Mouse (Mus musculus) kidney, embryonic 16.5 days (tissue): Measurements from ENCODE around the gene Ndufa6. TPM values are rescaled to one million over a fixed set of nuclear protein-coding genes. Genes with fewer than 3 reads are reported as not detected.

Experiments
- microRNA-seq: library from miRNA; unstranded; fragments of <30 nt; microRNA quantifications from one replicate; pipeline ENCODE4, GENCODE M21; 2016
- polyA plus RNA-seq: library from polyadenylated mRNA; unstranded; fragments of >200 nt; fragmentation: Nextera tagmentation; extraction: Ambion mirVana; gene quantifications from 2 replicates; pipeline ENCODE4 v1.2.1, GENCODE M21; 2015

Gene Ndufa6
- polyA plus RNA-seq, 1 experiment from 2014 or later = 415 TPM

Small RNAs within 50 kb of the gene (microRNA-seq; reads per million reads assigned to microRNA genes)
- not detected for gene Mir7684

Other genes with a start within 250 kb of the Ndufa6 start
- 17.3 and 19.5 TPM in 2 replicates for gene Ccdc134, start 226.4 kb downstream of the Ndufa6 start, polyA plus RNA-seq
- 134 and 144 TPM in 2 replicates for gene Srebf2, start 207.1 kb downstream of the Ndufa6 start, polyA plus RNA-seq
- gene Shisa8, start 141.5 kb downstream of the Ndufa6 start, polyA plus RNA-seq = 0.41 and 0.62 TPM in 2 replicates
- 0.15 TPM in 1 of 2 replicates, not detected in the other for gene Tnfrsf13c, start 130.0 kb downstream of the Ndufa6 start, polyA plus RNA-seq
- 65.9 and 71.2 TPM in 2 replicates for gene Cenpm, start 109.6 kb downstream of the Ndufa6 start, polyA plus RNA-seq
- gene 1500009C09Rik, start 101.9 kb downstream of the Ndufa6 start, polyA plus RNA-seq = not detected in 2 replicates
- gene Sept3, start 79.4 kb downstream of the Ndufa6 start, polyA plus RNA-seq = 8.6 and 11.3 TPM in 2 replicates
- gene Wbp2nl, start 55.4 kb downstream of the Ndufa6 start, polyA plus RNA-seq = 0.41 and 0.61 TPM in 2 replicates
- 81.9 and 87.4 TPM in 2 replicates for gene Naga, start 15.4 kb downstream of the Ndufa6 start, polyA plus RNA-seq
- 10.4 and 12.5 TPM in 2 replicates for gene Pheta2, start 15.4 kb downstream of the Ndufa6 start, polyA plus RNA-seq
- 319 and 325 TPM in 2 replicates for gene Smdt1, start 15.4 kb downstream of the Ndufa6 start, polyA plus RNA-seq
- 18.2 and 21.1 TPM in 2 replicates for gene Cyp2d22, start 25.9 kb upstream of the Ndufa6 start, polyA plus RNA-seq
- not detected in 2 replicates for gene Cyp2d11, start 39.7 kb upstream of the Ndufa6 start, polyA plus RNA-seq
- 0.26 TPM in 1 of 2 replicates, not detected in the other for gene Cyp2d10, start 52.9 kb upstream of the Ndufa6 start, polyA plus RNA-seq
- 0.11 TPM in 1 of 2 replicates, not detected in the other for gene Cyp2d9, start 79.1 kb upstream of the Ndufa6 start, polyA plus RNA-seq
- not detected in 2 replicates for gene Cyp2d12, start 200.8 kb upstream of the Ndufa6 start, polyA plus RNA-seq